Mouse (Mus musculus): ENCODE results near the gene Gm30083.

DNA sequence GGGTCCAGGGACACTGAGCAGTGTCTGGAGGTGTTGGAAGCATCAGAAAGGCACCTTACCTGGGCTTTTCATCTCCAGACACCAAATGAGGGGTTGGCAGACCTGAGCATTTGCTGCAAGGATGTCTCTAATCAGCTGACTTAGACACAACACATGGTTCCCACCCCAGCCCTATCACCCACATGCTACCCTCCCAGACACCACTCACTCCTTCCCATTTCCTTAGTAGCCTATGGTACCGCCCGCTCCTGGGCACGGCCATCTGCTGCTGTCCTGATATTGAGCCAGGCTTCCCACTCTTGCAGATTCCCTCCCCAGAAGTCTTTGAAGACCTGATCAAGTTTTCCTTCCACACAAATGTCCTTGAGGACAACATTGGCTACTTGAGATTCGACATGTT lies 56.8 kb downstream of the Gm30083 start:
- no peak for TF ChIP-seq USF1 (IDR thresholded peaks at IDR 0.05; ENCODE audit: low read depth)
- no peak for TF ChIP-seq POLR2AphosphoS2 (IDR thresholded peaks at IDR 0.05; ENCODE audit: insufficient read length, low read depth)
- TF ChIP-seq POLR2A (IDR thresholded peaks at IDR 0.05; ENCODE audit: insufficient read length, low read depth): no peak

Measured in myocyte (in vitro differentiated cells).